Mouse (Mus musculus): ENCODE results near the gene Tgfbr2.

GRCm38 (mm10) chr9:116138595-116139134 lies 36.5 kb downstream of the Tgfbr2 start:
- no peak for TF ChIP-seq CTCF (conservative IDR thresholded peaks at IDR 0.05; ENCODE audit: low read length)
- no peak for TF ChIP-seq NANOG (IDR thresholded peaks at IDR 0.05; ENCODE audit: borderline replicate concordance, low read length)
